Mouse (Mus musculus) adrenal gland, postnatal 25 days (tissue): ENCODE measurements around the gene Atl1. TPM values are rescaled to one million over a fixed set of nuclear protein-coding genes. Genes with fewer than 3 reads are reported as not detected.

Experiments
- DNase-seq: peaks from one replicate; pipeline ENCODE4 v3.0.0; 2021; ENCODE audit warnings: mixed read lengths
- total RNA-seq: library from RNA; stranded (reverse); gene quantifications from 2 replicates; pipeline ENCODE4 v1.2.3, GENCODE M21; 2021

Atl1 gene
- total RNA-seq, 1 experiment from 2014 or later: 8.0 TPM

- DNase-seq: no peak
Observed at GRCm38 (mm10) chr12:69884053-69884452, 8.4 kb upstream of the Atl1 start.

GRCm38 (mm10) chr12:69885170-69885923, 7.1 kb upstream of the Atl1 start:
- no peak for DNase-seq

- no peak for DNase-seq
Observed at GRCm38 (mm10) chr12:69887776-69888175, 4.6 kb upstream of the Atl1 start.

GRCm38 (mm10) chr12:69888345-69888744, 4.1 kb upstream of the Atl1 start:
- no peak for DNase-seq

GRCm38 (mm10) chr12:69890051-69890450, 2.4 kb upstream of the Atl1 start:
- DNase-seq: no peak

GRCm38 (mm10) chr12:69890476-69890875, 1.9 kb upstream of the Atl1 start:
- no peak for DNase-seq

GRCm38 (mm10) chr12:69891721-69892120, 693 bp upstream of the Atl1 start:
- no peak for DNase-seq

- no peak for DNase-seq
Observed at GRCm38 (mm10) chr12:69893927-69894326, 1.5 kb downstream of the Atl1 start.

- DNase-seq: no peak
Observed at GRCm38 (mm10) chr12:69895046-69895445, 2.6 kb downstream of the Atl1 start.

- DNase-seq: no peak
Observed at GRCm38 (mm10) chr12:69898119-69898518, 5.7 kb downstream of the Atl1 start.

GRCm38 (mm10) chr12:69904991-69905390, 12.6 kb downstream of the Atl1 start:
- DNase-seq: no peak

GRCm38 (mm10) chr12:69907667-69908510, 15.5 kb downstream of the Atl1 start:
- DNase-seq: peak; percentile 39

- DNase-seq: no peak
Observed at GRCm38 (mm10) chr12:69908511-69908900, 16.1 kb downstream of the Atl1 start.

GRCm38 (mm10) chr12:69911906-69912305, 19.5 kb downstream of the Atl1 start:
- DNase-seq: no peak

- DNase-seq: no peak
Observed at GRCm38 (mm10) chr12:69912737-69913136, 20.3 kb downstream of the Atl1 start.

GRCm38 (mm10) chr12:69917870-69918269, 25.5 kb downstream of the Atl1 start:
- no peak for DNase-seq

- DNase-seq: no peak
Observed at GRCm38 (mm10) chr12:69922099-69922498, 29.7 kb downstream of the Atl1 start.

GRCm38 (mm10) chr12:69923128-69923527, 30.7 kb downstream of the Atl1 start:
- no peak for DNase-seq

GRCm38 (mm10) chr12:69923603-69924002, 31.2 kb downstream of the Atl1 start:
- DNase-seq: no peak

GRCm38 (mm10) chr12:69924012-69924411, 31.6 kb downstream of the Atl1 start:
- peak; percentile 7 for DNase-seq

GRCm38 (mm10) chr12:69926716-69927115, 34.3 kb downstream of the Atl1 start:
- no peak for DNase-seq

GRCm38 (mm10) chr12:69937731-69938130, 45.3 kb downstream of the Atl1 start:
- no peak for DNase-seq

GRCm38 (mm10) chr12:69939291-69939690, 46.9 kb downstream of the Atl1 start:
- no peak for DNase-seq
